Mouse (Mus musculus): ENCODE data around the gene Tex26.

Tex26 gene

DNA sequence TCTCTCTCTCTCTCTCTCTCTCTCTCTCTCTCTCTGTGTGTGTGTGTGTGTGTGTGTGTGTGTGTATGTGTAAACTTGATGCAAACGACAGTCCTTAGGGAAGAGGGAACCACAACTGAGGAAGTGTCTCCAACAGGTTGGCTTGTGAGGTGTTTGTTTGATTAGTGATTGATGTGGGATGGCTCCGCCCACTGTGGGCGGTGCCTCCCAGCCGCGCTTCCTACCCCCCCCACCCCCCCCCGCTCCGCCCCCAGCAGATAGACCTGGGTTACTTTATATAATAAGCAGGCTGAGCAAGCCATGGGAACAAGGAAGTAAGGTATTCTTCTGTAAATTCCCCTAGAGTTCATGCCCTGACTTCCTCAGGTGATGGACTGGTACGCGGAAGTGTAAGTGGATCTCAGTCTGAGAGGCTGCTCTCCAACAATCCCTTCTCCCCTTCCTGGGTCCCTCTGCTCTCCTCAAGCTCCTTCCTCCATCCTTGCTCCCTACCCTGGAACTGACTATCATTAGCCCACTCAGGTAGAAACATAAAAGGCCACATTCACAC is 5.2 kb upstream of the Tex26 start:
- DNase-seq: no peak

DNA sequence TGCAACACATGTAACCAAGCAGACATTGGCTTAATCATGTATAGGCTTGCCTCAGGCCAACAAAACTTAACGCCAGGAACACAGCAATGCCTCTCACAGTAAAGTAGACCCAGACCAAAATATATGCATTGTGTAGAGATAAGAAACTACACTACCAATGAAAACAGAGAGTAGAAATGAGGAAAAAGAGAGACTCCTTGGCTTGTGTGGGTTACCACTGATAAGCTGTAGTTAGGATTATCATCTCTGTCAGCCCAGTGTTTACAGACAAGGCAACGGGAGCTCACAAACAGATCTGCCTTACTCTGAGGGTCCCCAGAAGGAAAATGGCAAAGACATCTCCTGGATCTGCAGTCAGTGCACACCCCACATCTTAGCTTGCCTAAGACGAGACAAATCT is 2.9 kb upstream of the Tex26 start:
- no peak for DNase-seq

DNA sequence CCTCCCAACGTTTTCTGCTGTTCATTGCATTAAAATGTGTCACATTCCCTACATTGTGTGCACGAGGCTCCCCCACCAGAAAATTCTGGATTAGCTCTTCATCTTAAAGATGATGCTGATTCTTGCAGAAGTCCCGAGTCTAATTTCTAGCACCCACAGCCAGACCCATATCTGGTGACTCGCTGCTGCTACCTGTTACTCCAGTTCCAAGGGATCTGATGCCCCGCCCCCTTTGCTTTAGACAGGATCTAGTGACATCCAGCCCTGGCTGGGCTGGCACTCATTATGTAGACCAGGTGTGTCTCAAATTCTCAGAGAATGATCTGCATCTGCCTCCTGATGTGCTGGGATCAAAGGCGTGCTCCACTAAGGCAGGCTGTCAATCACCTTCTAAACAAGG is 2.3 kb upstream of the Tex26 start:
- no peak for DNase-seq

DNA sequence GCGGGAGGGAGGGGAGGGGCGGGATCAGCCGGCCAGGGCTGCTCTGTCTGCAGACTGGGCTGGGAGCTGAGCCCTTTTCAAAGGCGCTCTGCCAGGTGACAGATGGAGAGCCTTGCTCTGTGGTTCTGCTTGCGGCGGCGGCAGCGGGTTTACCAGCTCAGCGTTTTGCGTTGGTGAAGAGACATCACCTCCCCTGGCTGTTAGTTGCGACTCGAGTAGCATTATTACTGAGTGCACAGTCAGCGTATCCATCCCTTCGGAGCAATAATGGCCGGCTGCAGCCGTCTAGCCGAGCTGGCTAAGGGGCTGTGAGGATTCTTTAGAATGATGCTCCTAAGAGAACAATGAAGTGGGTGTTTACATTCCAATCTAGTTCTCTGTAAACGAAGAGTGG is 717 bp downstream of the Tex26 start:
- DNase-seq: peak; percentile 98

DNA sequence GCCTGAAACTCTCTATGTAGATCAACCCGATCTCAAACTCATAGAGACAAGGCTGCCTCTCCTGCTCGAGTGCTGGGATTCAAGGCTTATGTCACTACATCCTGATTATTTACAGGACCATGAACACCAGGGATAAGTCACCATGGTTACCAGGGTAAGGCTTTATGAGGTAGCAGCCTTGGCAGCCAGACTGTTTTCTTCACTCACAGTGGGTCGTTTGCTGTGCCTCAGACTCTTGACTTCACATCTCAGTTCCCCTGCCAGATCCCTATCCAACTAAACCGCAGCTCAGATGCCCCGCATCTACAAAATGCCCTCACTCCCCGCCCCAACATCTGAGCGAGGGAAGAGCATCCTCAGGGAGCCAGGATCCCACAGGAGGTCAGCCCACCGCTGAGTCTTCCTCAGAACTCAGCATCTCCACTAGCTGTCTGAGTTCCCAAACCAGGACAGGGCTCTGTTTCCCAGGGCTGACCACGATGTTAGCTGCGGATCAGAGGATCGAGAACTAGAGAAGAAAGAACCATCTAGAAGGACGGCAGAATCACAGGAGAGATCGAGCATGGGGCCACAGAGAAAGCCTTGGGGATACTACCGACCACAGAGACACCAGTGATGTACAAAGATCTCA is 2.3 kb downstream of the Tex26 start:
- peak; percentile 61 to 65 for DNase-seq

DNA sequence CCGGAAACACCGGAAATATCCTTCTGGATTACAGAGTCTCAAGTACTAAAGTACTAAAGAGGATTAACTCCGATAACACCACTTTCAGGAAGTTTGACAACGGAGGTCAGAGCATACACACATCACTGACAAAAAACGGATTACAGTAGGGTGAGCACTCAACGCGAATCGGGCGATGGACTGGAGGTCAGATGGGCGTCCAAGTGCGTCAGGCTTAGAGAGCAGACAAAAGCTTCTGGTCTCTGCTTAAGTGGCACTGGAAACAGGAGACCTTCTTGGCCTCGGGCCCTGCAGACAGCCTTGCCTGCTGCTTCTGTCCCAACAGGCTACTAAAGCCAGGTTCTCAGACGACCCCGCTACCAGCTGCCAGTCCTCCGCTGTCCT is 2.8 kb downstream of the Tex26 start:
- DNase-seq: peak; percentile 70 to 79

DNA sequence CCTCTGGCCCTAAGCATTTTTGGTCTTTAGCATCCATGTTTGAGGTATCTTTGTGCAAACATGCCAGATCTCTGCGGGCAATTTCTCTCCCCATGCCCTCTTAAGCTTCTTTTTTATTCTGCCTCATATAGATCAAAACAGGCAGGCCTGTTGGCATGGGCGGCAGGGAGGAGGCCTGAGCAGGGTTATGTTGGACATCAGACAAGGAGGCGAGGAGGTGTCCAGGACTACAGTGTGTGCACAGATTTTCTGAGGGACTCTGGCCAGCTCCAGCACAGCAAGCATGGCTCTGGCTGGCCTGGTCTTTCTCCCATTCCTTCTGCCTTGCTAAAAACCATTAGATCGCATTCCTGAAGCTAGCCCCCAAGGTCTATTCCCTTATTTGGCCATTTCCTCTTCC is 5.0 kb downstream of the Tex26 start:
- DNase-seq: peak; percentile 85 to 90

DNA sequence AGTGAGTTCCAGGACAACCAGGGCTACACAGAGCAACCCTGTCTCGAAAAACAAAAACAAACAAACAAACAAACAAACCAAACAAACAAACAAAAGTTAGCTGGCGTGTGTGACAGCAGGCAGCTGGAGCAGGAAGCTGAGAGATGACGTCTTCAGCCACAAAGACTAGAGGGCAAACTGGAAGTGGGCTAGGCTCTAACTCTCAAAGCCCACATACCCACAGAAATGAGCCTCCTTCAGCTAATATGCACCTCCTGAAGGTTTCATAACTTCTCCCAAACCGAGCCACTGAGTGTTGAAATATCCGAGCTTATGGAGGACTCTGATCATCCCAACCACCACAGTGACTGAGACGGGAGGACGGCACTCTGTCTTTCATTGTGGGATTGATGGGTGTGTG is 7.0 kb downstream of the Tex26 start:
- no peak for DNase-seq

DNA sequence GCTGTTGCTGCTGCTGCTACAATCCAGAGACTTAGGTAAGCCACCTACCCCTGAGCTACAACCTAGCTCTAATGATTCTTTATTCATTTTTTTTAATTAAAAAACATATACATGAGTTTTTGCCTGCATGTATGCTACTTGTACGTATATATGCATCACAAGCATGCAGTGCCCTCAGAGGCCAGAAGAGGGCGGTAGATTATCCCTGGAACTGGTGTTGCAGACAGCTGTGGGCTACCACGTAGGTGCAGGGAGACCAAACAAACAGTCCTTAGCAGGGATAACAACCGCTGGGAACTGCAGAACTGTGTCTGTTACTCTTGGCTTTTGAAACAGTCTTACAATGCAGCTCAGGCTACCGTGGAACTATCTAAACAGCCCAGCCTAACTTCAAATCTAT is 8.3 kb downstream of the Tex26 start:
- DNase-seq: peak in 1 of 2 experiments; percentile 62

DNA sequence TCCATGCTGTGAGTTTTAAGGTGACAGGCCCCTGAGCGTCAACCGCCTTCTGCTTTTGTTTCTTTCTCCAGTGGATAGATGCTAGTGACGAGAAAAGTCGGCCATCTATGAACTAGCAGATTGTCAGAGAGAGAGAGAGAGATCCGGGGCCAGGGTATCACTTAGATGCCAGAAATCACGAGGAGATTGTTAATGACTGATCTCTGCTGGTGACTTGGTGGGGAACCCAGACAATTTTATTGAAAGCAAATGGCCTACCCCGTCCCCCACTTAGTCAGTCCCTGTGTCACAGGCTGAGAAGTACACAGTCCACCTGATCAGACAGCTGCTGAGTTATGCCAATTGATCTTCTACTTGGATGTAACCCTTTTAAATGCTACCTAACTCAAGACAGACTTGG is 9.9 kb downstream of the Tex26 start:
- DNase-seq: peak; percentile 53 to 55

DNA sequence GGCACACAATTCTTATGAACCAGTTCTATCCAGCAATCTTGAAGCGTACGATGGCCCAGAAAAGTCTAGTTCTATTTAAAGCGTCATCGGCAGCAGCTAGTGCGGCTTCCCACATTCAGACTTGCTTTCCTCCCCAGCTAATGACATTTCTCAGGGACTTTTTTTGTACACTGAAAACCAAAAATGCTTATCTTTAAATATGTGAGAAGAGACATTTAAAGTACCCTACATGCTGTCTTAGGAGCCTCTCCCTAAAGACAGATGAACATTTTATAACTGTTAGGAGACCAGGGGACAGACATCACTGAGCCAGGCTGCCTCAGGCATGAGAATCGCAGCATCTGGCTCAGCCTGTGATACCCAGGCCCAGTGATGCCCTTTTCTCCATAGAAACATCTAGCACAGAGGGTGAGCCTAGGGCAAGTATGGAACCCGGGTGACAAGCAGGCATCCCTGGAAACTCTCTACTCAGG is 11.8 kb downstream of the Tex26 start:
- no peak for DNase-seq

DNA sequence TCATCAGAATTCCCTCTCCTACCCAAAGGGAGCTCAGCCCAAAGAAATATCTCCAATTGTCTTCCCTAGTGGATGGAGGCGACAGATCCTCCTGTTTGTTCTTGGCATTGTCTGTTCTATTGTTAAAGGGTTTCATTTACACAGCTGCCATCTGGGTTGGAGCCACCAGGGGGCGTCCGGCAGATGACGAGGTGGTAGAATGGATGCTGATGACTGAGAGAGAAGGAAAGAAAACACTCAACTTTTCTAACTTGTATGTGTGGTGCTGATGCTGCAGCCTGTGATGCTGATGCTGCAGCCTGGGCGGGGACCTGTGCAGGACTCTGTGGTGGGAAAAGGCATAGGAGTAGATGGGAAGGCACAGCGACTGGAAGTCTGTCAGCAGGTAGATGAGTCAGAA is 14.8 kb downstream of the Tex26 start:
- peak; percentile 63 to 76 for DNase-seq

DNA sequence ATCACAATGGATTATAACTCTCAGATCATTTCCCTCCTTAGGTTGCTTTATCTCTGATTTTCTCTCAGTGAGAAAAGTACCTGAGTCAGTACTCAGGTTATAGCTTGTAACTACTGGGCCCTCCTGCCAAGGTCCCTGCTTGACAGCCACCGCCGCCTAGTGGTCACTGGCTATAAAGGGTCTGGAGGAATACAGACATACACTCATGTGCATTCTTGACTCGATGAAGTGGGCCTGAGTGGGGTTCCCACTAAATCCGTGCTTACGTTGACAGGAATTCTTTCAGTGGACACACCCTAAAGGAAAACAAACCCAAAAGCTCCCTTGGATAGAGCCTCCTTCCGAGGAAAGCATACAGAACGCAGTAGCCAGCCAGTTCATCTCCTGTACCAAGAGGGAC is 17.1 kb downstream of the Tex26 start:
- no peak for DNase-seq

DNA sequence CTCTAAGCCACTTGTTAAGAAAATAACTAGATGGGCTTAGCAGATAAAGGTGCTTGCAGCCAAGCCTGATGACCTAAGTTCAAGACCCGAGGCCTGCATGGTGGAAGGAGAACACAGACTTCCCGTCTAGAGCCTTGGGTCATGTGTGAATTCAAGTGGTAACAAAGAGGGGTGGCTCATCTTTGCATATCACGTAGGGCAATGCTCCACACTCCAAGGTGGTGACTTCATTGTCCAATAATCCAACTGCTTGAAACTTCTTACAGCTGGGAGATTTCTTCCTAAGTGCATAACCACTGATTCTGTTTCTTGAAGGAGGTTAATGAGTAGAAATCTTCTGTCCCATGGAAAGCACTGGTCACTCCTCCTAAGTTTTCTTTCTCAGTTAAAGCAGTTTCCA is 22.6 kb downstream of the Tex26 start:
- DNase-seq: no peak

DNA sequence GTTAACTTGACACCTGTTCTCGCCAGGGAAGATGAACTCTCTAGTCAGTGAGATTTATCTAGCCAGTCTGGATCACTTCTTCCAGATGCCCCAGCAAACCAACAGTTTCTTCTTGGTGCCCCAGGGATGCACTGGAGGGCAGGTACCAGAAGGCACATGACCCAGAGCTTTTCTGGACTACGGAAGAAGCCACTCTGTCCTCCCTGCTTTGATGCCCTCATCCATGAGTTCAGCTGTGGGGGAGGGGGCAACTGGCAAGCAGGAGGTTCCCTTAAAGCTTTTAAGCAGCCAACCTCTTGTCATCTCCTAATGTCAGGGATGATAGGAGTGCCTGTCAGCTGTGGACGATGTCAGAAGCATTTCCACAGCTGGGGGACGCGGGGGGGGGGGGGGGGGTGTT is 25.8 kb downstream of the Tex26 start:
- no peak for DNase-seq

DNA sequence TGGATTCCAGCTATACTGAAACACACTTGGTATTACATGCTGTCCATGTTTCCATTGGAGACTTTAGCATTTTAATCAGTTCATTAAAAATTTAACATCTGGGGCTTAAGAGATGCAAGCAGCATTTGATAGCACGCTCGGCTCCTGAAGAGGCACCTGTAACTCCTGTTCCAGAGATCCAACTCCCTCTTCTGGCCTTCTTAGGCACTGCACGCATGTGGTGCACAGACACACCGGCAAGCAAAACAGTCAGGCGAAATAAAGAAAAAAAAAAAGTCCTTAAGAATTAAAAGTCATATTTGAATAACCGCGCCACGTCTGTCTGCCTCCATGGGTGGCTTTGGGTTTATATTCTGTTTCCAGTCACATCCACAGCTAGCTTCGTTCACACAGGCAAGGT is 34.7 kb downstream of the Tex26 start:
- DNase-seq: peak in 1 of 2 experiments; percentile 56

DNA sequence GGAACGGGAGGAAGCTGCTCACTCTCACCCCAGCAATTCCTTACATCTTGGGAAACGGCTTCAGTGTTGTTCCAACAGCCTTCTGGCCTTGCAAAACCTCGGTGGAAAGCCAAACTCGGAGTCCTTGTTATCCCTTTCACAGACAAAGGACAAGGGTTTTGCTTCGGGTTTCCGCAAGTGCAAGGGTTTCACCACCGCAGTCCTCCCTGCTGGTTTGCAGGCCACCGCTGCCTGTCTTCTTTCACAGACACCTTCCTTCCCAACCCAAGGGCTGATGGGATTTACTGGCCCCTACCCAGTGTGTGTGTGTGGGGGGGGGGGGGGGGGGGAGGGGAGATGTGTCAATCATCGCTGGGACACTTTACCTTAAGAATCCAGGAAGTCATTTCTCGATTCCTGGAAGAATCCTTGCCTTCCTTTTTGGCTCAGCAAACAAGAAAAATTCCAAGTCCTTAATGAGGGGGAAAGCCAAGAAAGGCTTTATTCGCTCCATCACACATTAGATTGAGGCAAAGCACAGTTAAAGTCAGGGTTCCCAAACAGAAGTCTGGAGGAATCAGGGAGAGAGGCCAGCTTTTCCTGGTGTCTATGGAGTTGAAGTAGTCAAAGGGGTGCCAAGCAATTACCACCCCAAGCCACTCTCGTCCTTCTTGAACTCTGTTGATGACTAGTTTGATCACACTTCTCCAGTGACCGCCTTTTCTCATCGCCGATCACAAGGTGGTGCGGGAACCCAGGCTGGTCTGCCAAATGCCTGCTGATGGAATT is 35.4 kb downstream of the Tex26 start:
- no peak for DNase-seq

DNA sequence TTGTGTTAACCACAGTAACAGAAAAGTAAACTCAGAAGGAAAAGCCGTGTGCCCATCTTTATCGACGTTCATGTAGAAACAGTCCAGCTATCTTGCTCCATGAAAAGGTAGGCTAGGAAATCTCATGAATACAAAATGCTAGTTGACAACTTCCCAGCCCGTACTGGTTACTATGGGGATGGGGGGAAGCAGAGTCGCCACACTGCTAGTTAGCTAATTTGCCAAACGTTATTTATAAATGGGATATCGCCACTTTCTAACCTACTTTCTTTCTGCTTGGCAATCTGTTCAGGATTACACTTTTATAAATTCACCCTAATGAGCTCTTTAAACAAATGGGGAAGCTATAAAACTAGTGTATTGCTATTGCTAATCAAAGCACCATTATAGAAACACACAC is 42.5 kb downstream of the Tex26 start:
- DNase-seq: no peak

DNA sequence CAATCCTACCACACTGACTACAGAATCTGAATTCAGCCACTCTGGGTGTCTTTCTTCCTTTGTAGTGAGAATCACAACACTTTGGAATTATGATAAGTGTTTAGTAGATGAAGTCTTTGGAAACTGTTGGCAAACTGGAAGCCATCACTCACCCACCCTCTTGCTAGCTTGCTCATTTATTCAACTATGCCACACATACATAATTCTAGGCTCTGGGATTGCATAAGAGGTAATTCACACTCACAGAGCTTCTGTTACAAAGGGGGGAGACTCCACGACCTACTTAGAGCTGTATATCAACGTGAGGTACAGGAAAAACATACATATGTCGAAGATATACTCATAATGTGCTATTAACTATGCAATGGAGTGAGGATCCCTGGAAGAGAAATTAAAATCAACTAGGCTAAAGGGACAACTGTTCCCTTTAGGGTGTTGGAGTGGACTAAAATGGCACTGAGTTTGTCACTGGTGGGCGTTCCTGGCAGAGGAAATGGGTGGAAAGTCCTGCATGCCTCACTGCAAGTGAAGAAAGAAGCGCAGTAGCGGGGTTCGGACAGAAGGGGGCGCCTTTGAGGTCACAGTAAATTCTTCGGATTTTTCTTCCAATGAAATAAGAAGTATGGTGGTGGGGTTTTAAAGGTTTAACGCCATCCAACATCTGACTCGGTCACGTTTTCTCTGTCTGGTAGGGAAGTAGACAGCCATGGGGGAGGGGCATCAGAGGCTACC is 44.0 kb downstream of the Tex26 start:
- DNase-seq: no peak

DNA sequence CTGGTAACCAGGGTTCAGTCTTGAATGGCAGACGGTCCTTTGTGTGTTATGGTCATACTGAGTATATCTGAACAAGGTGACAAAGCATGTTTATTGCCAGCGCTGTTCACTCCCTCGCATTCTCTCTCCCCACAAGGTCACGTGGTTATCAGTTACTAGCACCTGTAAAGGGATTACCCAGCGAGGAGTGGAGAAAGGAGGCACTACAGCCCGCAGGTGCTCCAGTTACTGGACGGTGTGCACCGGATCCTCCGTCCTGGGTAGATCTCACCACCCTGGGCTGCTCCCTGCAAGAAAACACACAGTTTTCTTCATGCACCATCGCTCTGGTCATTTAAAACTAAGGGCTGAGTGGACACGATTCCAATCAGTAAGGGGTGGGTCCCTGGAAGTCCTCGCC is 44.8 kb downstream of the Tex26 start:
- no peak for DNase-seq

DNA sequence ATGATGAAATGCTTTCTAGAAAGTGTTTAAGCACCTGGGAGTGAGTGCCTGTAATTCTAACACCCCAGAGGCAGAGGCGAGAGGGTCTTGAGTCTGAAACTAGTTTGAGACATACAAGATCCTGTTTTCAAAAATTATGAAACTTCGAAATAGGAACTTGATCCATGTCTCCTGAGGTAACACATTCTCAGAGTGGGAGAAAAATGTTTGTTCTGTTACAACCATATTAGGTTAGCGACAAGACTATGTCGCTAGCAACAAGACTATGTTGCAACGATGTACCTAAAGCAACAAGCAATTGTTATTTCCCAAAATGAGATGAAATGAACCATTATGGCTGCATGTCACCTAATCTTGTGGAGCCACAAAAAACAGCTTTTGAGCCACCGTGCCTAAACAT is 46.0 kb downstream of the Tex26 start:
- no peak for DNase-seq

DNA sequence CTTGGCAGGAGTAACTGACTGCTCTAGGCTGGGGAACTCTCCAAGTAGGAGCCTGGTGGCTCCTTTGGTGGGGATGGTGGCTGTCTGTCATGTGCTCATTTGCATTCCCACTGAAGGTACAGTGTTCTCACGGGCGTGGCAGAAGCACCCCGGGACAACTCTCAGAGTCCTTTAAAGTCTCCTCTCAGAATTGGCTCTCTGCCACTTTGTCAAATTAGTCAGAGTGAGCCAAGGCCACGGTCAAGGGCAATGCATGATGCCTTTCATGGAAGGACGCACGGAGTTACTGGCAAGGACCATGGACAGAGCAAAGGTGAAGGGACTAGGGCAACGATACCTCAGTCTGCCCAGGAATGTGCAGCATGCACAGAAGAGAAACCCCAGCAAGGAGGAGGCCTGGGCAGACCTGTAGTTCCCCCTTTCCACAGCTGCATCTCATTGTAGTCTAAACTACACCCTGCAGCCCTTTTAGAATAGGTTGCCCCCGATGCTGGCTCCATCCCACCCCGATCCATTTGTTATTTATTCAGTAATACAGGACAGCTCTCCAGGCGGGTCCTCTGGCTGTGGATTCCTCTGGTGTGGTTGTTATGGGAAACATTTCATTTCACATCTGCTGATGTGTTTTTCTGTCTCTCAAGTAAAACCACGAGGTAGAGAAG is 49.0 kb downstream of the Tex26 start:
- DNase-seq: peak in 1 of 2 experiments; percentile 22

DNA sequence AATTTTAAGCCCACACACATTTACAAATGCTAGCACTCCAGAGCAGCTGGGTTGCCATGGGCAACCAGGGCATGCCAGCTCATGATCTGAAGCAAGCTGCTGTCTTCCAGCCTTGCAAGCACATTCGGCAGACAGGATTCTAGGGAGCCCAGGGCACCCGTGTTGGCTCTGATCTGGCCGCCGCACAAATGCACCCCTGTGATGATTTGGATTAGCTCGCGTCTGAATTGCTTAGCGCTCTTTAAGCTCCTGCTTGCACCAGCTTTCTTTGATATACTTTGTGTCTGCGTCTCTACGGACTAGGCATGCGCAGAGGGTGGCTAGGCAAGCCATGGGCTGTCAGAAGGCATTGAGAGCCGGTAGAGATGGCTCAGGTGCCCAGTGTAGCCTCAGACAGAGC is 49.7 kb downstream of the Tex26 start:
- DNase-seq: peak; percentile 79

Measured in cerebellum, postnatal 14 days (tissue).